Mouse (Mus musculus) intestine, embryonic 15.5 days (tissue): ENCODE measurements at regions not wholly inside any gene's neighbourhood (a gene's known extent, or its start where the extent isn't known, plus 50 kb on each side); places are given as distances from the start of the nearest gene placed in this dataset.

Experiments
- ATAC-seq: fragments of 200-750 bp; cut with Nextera tagmentation; 2 replicates; pipeline ENCODE4 v1.8.0; 2017; ENCODE audit warnings: moderate TSS enrichment, moderate library complexity
- H3K27ac ChIP-seq: fragments of 300-500 bp; sonication (generic); 2 replicates; pipeline ENCODE4 v1.5.1; 2015; ENCODE audit warnings: mild to moderate bottlenecking, inconsistent platforms
- H3K27me3 ChIP-seq: fragments of 300-500 bp; sonication (generic); replicated peaks from 2 replicates; pipeline ENCODE4 v1.6.1; 2015; ENCODE audit warnings: inconsistent platforms
- H3K36me3 ChIP-seq: fragments of 300-500 bp; sonication (generic); 2 replicates; pipeline ENCODE4 v1.6.1; 2015; ENCODE audit warnings: inconsistent platforms
- H3K4me1 ChIP-seq: fragments of 300-500 bp; sonication (generic); replicated peaks from 2 replicates; pipeline ENCODE4 v1.6.1; 2015; ENCODE audit warnings: inconsistent platforms
- H3K4me2 ChIP-seq: fragments of 300-500 bp; sonication (generic); replicated peaks from 2 replicates; pipeline ENCODE4 v1.6.1; 2015; ENCODE audit warnings: mild to moderate bottlenecking, inconsistent platforms
- H3K4me3 ChIP-seq: fragments of 300-500 bp; sonication (generic); replicated peaks from 2 replicates; pipeline ENCODE4 v1.5.1; 2015; ENCODE audit warnings: inconsistent platforms
- H3K9ac ChIP-seq: fragments of 300-500 bp; sonication (generic); 2 replicates; pipeline ENCODE4 v1.6.1; 2015; ENCODE audit warnings: inconsistent platforms
- H3K9me3 ChIP-seq: fragments of 300-500 bp; sonication (generic); 2 replicates; pipeline ENCODE4 v1.6.1; 2016; ENCODE audit warnings: inconsistent platforms
- WGBS: fragments of 180-500 bp; shearing (Covaris S2); methylation state at CpG from one replicate; pipeline ENCODE4 v1.1.7; 2015; 5-methylcytosine and 5-hydroxymethylcytosine counted together

- Histone ChIP-seq H3K4me1 (no peaks in the 10 kb centered on the region), H3K9ac (no peak overlapping the region), H3K36me3 (no peaks in the 10 kb centered on the region), H3K27ac (no peak overlapping the region), H3K9me3 (no peaks in the 10 kb centered on the region), H3K27me3 (no peaks in the 10 kb centered on the region), H3K4me2 (no peak overlapping the region), H3K4me3 (no peak overlapping the region)
- WGBS: 83% methylated on average over 2 of the region's 2 CpGs
- ATAC-seq: no peak
These were observed 1269.2 kb downstream of the Gsdmc2 start for GRCm38 (mm10) chr15:62575791-62576190.

GRCm38 (mm10) chr15:62571803-62572202, 1273.2 kb downstream of the Gsdmc2 start:
- Histone ChIP-seq H3K9me3 (no peaks in the 10 kb centered on the region), H3K9ac (no peak overlapping the region), H3K27ac (no peak overlapping the region), H3K36me3 (no peaks in the 10 kb centered on the region), H3K27me3 (no peaks in the 10 kb centered on the region), H3K4me3 (no peak overlapping the region), H3K4me1 (no peaks in the 10 kb centered on the region), H3K4me2 (no peak overlapping the region)
- WGBS: 86% methylated on average over 7 of the region's 7 CpGs
- ATAC-seq: no peak

GRCm38 (mm10) chr15:62568788-62569713, 1275.9 kb downstream of the Gsdmc2 start:
- Histone ChIP-seq H3K36me3 (no peaks in the 10 kb centered on the region), H3K27me3 (no peaks in the 10 kb centered on the region), H3K9ac (no peak overlapping the region), H3K27ac (no peak overlapping the region), H3K4me1 (no peaks in the 10 kb centered on the region), H3K4me3 (no peak overlapping the region), H3K4me2 (no peak overlapping the region), H3K9me3 (no peaks in the 10 kb centered on the region)
- WGBS: 70% methylated on average over 7 of the region's 7 CpGs
- no peak for ATAC-seq

- no peaks in the 10 kb centered on the region for H3K9me3 ChIP-seq
- no peaks in the 10 kb centered on the region for H3K4me1 ChIP-seq
- no peak for ATAC-seq
- H3K27me3 ChIP-seq: no peaks in the 10 kb centered on the region
- no peak overlapping the region for H3K4me3 ChIP-seq
- 82% methylated on average over 4 of the region's 4 CpGs for WGBS
- H3K9ac ChIP-seq: no peak overlapping the region
- no peak overlapping the region for H3K4me2 ChIP-seq
- H3K27ac ChIP-seq: no peak overlapping the region
- no peaks in the 10 kb centered on the region for H3K36me3 ChIP-seq
These were observed 1277.5 kb downstream of the Gsdmc2 start for GRCm38 (mm10) chr15:62567431-62567830.

- no peaks in the 10 kb centered on the region for H3K36me3 ChIP-seq
- no peaks in the 10 kb centered on the region for H3K27me3 ChIP-seq
- no peak overlapping the region for H3K4me2 ChIP-seq
- no peak overlapping the region for H3K4me3 ChIP-seq
- 40% methylated on average over 7 of the region's 7 CpGs for WGBS
- H3K27ac ChIP-seq: no peak overlapping the region
- H3K4me1 ChIP-seq: no peaks in the 10 kb centered on the region
- no peaks in the 10 kb centered on the region for H3K9me3 ChIP-seq
- H3K9ac ChIP-seq: no peak overlapping the region
- no peak for ATAC-seq
These were observed 1278.9 kb downstream of the Gsdmc2 start for GRCm38 (mm10) chr15:62566106-62566511.

- H3K36me3 ChIP-seq: no peaks in the 10 kb centered on the region
- H3K27ac ChIP-seq: no peak overlapping the region
- H3K9ac ChIP-seq: no peak overlapping the region
- H3K4me2 ChIP-seq: no peak overlapping the region
- WGBS: 51% methylated on average over 2 of the region's 2 CpGs
- no peak for ATAC-seq
- H3K4me1 ChIP-seq: no peaks in the 10 kb centered on the region
- H3K9me3 ChIP-seq: no peaks in the 10 kb centered on the region
- H3K4me3 ChIP-seq: no peak overlapping the region
- H3K27me3 ChIP-seq: no peaks in the 10 kb centered on the region
These were observed 1311.7 kb downstream of the Gsdmc2 start for GRCm38 (mm10) chr15:62533233-62533632.

- no peak overlapping the region for H3K4me2 ChIP-seq
- H3K9me3 ChIP-seq: no peaks in the 10 kb centered on the region
- ATAC-seq: no peak
- H3K36me3 ChIP-seq: no peaks in the 10 kb centered on the region
- H3K27me3 ChIP-seq: no peaks in the 10 kb centered on the region
- no peak overlapping the region for H3K9ac ChIP-seq
- no peak overlapping the region for H3K27ac ChIP-seq
- WGBS: 78% methylated on average over 3 of the region's 3 CpGs
- H3K4me3 ChIP-seq: no peak overlapping the region
- no peaks in the 10 kb centered on the region for H3K4me1 ChIP-seq
These were observed 1316.0 kb downstream of the Gsdmc2 start for GRCm38 (mm10) chr15:62528975-62529374.

GRCm38 (mm10) chr15:62524628-62525027, 1320.3 kb downstream of the Gsdmc2 start:
- H3K36me3 ChIP-seq: no peaks in the 10 kb centered on the region
- no peaks in the 10 kb centered on the region for H3K9me3 ChIP-seq
- ATAC-seq: no peak
- no peak overlapping the region for H3K4me2 ChIP-seq
- no peaks in the 10 kb centered on the region for H3K27me3 ChIP-seq
- no peak overlapping the region for H3K9ac ChIP-seq
- no peaks in the 10 kb centered on the region for H3K4me1 ChIP-seq
- no peak overlapping the region for H3K27ac ChIP-seq
- H3K4me3 ChIP-seq: no peak overlapping the region
- WGBS: 32% methylated on average over 2 of the region's 2 CpGs

- Histone ChIP-seq H3K36me3 (no peaks in the 10 kb centered on the region), H3K4me3 (no peak overlapping the region), H3K4me1 (no peaks in the 10 kb centered on the region), H3K27ac (no peak overlapping the region), H3K4me2 (no peak overlapping the region), H3K27me3 (no peaks in the 10 kb centered on the region), H3K9me3 (no peaks in the 10 kb centered on the region), H3K9ac (no peak overlapping the region)
- WGBS: 49% methylated on average over 2 of the region's 2 CpGs
- no peak for ATAC-seq
These were observed 1320.8 kb downstream of the Gsdmc2 start for GRCm38 (mm10) chr15:62524135-62524534.

- no peak overlapping the region for H3K27ac ChIP-seq
- WGBS: 83% methylated on average over 1 of the region's 1 CpGs
- ATAC-seq: no peak
- H3K4me3 ChIP-seq: no peak overlapping the region
- no peaks in the 10 kb centered on the region for H3K27me3 ChIP-seq
- H3K4me2 ChIP-seq: no peak overlapping the region
- H3K9ac ChIP-seq: no peak overlapping the region
- no peaks in the 10 kb centered on the region for H3K9me3 ChIP-seq
- no peaks in the 10 kb centered on the region for H3K36me3 ChIP-seq
- no peaks in the 10 kb centered on the region for H3K4me1 ChIP-seq
These were observed 1331.5 kb downstream of the Gsdmc2 start for GRCm38 (mm10) chr15:62513462-62513861.

GRCm38 (mm10) chr15:62511461-62511860, 1333.5 kb downstream of the Gsdmc2 start:
- H3K36me3 ChIP-seq: no peaks in the 10 kb centered on the region
- H3K4me1 ChIP-seq: no peaks in the 10 kb centered on the region
- WGBS: 68% methylated on average over 2 of the region's 2 CpGs
- H3K27ac ChIP-seq: no peak overlapping the region
- H3K4me2 ChIP-seq: no peak overlapping the region
- ATAC-seq: no peak
- H3K4me3 ChIP-seq: no peak overlapping the region
- no peaks in the 10 kb centered on the region for H3K27me3 ChIP-seq
- no peaks in the 10 kb centered on the region for H3K9me3 ChIP-seq
- no peak overlapping the region for H3K9ac ChIP-seq

- Histone ChIP-seq H3K27ac (no peak overlapping the region), H3K9me3 (no peaks in the 10 kb centered on the region), H3K9ac (no peak overlapping the region), H3K27me3 (no peaks in the 10 kb centered on the region), H3K4me2 (no peak overlapping the region), H3K4me3 (no peak overlapping the region), H3K4me1 (no peaks in the 10 kb centered on the region), H3K36me3 (no peaks in the 10 kb centered on the region)
- ATAC-seq: no peak
- WGBS: 79% methylated on average over 3 of the region's 3 CpGs
These were observed 1341.1 kb downstream of the Gsdmc2 start for GRCm38 (mm10) chr15:62503866-62504265.

GRCm38 (mm10) chr15:62500966-62501365, 1344.0 kb downstream of the Gsdmc2 start:
- no peak overlapping the region for H3K4me2 ChIP-seq
- H3K9me3 ChIP-seq: no peaks in the 10 kb centered on the region
- no peak overlapping the region for H3K4me3 ChIP-seq
- no peak overlapping the region for H3K27ac ChIP-seq
- H3K4me1 ChIP-seq: no peaks in the 10 kb centered on the region; the same call in 1 of the 2 replicates
- peak; percentile 83 for ATAC-seq
- H3K36me3 ChIP-seq: no peaks in the 10 kb centered on the region
- no peaks in the 10 kb centered on the region for H3K27me3 ChIP-seq
- WGBS: 56% methylated on average over 4 of the region's 4 CpGs
- H3K9ac ChIP-seq: no peak overlapping the region
